Mouse (Mus musculus): ENCODE data around the gene Fam117a. TPM values are rescaled to one million over a fixed set of nuclear protein-coding genes. Genes with fewer than 3 reads are reported as not detected.

Fam117a gene
- polyA plus RNA-seq, 1 experiment from 2014 or later, result 81.3 TPM

DNA sequence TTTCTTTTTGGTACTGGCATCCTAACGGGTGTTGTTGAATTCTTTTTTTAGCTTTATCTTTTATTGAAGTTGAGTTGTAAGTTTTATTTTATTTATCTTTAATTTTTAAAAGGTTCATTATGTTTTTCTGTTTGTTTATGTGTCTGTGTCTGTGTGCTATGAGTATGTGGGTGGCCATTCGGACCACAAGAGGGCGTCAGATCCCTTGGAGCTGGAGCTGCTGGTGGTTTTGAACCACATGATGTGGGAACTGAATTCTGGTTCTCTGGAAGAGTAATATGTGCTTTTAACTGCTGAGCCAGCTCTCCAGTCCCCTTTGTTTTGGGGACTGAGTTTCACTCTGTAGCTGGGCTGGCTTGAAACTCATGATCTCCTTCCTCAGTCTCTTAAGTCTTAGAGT is 86.7 kb downstream of the Fam117a start:
- Histone ChIP-seq H3K9me3 (replicated peaks; ENCODE audit: control insufficient read depth, low read length) (no peaks in the 10 kb centered on the region), H3K27ac (ENCODE audit: low read length) (no peak overlapping the region), H3K4me1 (ENCODE audit: control insufficient read depth, low read depth, low read length) (no peaks in the 10 kb centered on the region; the same call in 1 of the 2 replicates), H3K36me3 (ENCODE audit: control insufficient read depth, insufficient read depth) (peaks cover under 1% of the 10 kb centered on the region; the same call in 1 of the 2 replicates), H3K9ac (ENCODE audit: low read depth, low read length) (no peak overlapping the region), H3K4me2 (ENCODE audit: low read depth, low read length) (no peak overlapping the region), H3K27me3 (ENCODE audit: control insufficient read depth, insufficient read depth, low read depth, low read length) (no peaks in the 10 kb centered on the region), H3K4me3 (ENCODE audit: low read depth, low read length) (no peak overlapping the region)
- WGBS (ENCODE audit: insufficient replicate concordance), result 83% methylated on average over 3 of the region's 3 CpGs
- ATAC-seq (ENCODE audit: low read depth), result no peak

DNA sequence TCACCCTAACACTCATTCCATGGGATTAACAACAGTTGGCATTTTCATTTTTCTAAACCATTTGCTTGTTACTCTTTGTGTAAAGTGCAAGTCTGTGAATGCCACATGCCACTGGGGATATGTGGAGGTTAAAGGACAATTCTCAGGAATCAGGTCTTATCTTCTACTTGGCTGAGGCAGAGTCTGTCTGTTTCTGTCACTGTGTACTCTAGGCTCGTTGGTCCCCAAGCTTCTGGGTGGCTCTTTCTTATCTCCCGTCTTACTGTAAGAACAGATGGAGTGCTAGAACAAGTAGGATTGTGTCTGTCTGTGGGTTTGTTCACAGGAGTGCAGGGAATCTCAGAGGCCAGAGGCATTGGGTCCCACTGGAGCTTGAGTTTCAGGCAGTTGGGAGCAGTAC is 94.5 kb downstream of the Fam117a start:
- no peaks in the 10 kb centered on the region for H3K9me3 ChIP-seq (replicated peaks; ENCODE audit: control insufficient read depth, low read length)
- H3K36me3 ChIP-seq (ENCODE audit: control insufficient read depth, insufficient read depth), result no peaks in the 10 kb centered on the region
- no peak overlapping the region for H3K9ac ChIP-seq (ENCODE audit: low read depth, low read length)
- H3K4me2 ChIP-seq (ENCODE audit: low read depth, low read length), result no peak overlapping the region
- no peaks in the 10 kb centered on the region for H3K27me3 ChIP-seq (ENCODE audit: control insufficient read depth, insufficient read depth, low read depth, low read length)
- peaks cover 5% of the 10 kb centered on the region for H3K4me1 ChIP-seq (ENCODE audit: control insufficient read depth, low read depth, low read length)
- ATAC-seq (ENCODE audit: low read depth), result no peak
- H3K4me3 ChIP-seq (ENCODE audit: low read depth, low read length), result no peak overlapping the region
- WGBS (ENCODE audit: insufficient replicate concordance), result 24% methylated on average over 2 of the region's 2 CpGs
- H3K27ac ChIP-seq (ENCODE audit: low read length), result no peak overlapping the region

Other genes starting within 250 kb of the Fam117a start
- not detected in 2 replicates for gene Dlx3, start 216.9 kb upstream of the Fam117a start, polyA plus RNA-seq (2015; fragmentation: Nextera tagmentation; extraction: Ambion mirVana)
- 0.07 and 0.13 TPM in 2 replicates for gene Dlx4, start 190.8 kb upstream of the Fam117a start, polyA plus RNA-seq (2015; fragmentation: Nextera tagmentation; extraction: Ambion mirVana)
- gene Tac4, start 75.5 kb upstream of the Fam117a start, polyA plus RNA-seq (2015; fragmentation: Nextera tagmentation; extraction: Ambion mirVana), result not detected in 2 replicates
- 29.4 and 31.2 TPM in 2 replicates for gene Kat7, start 26.8 kb upstream of the Fam117a start, polyA plus RNA-seq (2015; fragmentation: Nextera tagmentation; extraction: Ambion mirVana)
- 37.7 and 40.5 TPM in 2 replicates for gene Slc35b1, start 47.7 kb downstream of the Fam117a start, polyA plus RNA-seq (2015; fragmentation: Nextera tagmentation; extraction: Ambion mirVana)
- 72.5 and 76.0 TPM in 2 replicates for gene Spop, start 77.1 kb downstream of the Fam117a start, polyA plus RNA-seq (2015; fragmentation: Nextera tagmentation; extraction: Ambion mirVana)
- not detected in 2 replicates for gene Nxph3, start 177.6 kb downstream of the Fam117a start, polyA plus RNA-seq (2015; fragmentation: Nextera tagmentation; extraction: Ambion mirVana)